Mouse (Mus musculus) liver, adult 2 months (tissue): ENCODE results near the gene Arhgef15.
A peak's percentile ranks its signal among the peaks of the same experiment; 100 is the strongest.

Experiments used
- CTCF ChIP-seq: fragments of 200-500 bp; IDR thresholded peaks from 2 replicates; pipeline ENCODE4 v1.5.1; 2011; ENCODE audit warnings: low read depth, low read length, control low read depth
- POLR2A ChIP-seq: fragments of 200-500 bp; IDR thresholded peaks from 2 replicates; pipeline ENCODE4 v1.6.1; 2011; ENCODE audit warnings: low read length, control low read depth; ENCODE audit not compliant: insufficient read depth; ENCODE audit errors: extremely low read depth

DNA sequence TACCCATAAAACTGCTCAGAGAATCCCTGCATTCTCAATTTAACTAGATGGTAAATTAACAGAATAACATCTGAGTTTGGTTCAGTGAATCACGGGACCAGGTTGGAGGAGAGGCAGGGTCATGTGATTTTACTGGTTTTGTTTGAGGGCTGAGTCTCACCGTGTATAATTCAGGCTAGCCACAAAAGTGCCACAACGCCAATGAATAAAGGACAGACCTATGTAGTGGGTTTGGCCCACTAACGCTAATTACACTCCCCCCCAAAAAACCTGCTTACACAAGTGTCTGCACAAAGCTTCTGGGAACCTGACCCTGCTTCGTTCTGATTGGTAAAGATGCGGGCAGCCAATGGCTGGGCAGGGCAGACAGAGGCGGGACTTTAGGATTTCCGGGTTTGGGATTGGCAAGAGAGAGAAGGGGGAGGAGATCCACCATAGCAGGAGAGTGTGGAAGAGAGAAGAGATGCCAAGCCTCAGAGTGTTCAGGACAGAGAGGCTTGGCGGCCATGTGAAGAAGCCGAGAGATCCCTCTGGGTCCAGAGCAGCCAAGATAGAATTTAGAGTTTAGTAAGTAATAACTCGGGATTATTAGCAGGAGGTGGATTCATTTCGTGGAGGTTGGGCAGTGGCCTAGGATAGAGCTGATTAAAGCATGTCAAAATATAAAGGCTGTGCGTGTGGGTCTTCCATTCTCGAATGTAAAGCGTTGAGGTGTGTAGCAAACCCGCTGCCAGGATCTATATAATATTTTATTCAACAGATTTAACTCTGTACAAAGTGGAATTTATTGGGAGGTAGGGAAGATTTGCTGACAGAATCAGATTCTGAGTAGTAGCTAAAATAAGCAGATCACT is 17.6 kb downstream of the Arhgef15 start:
- no peak for TF ChIP-seq CTCF
- 0 out of 2 replicates have a peak, but pooled peaks have one; percentile 22 for TF ChIP-seq POLR2A
